Mouse (Mus musculus): Measurements from ENCODE around the gene Epb41l2.

Epb41l2 gene

GRCm38 (mm10) chr10:25499323-25500071 lies 139.9 kb downstream of the Epb41l2 start:
- DNase-seq (ENCODE audit: low spot score): no peak

GRCm38 (mm10) chr10:25503250-25503649 lies 143.7 kb downstream of the Epb41l2 start:
- DNase-seq (ENCODE audit: low spot score): no peak

GRCm38 (mm10) chr10:25513821-25514220 lies 154.2 kb downstream of the Epb41l2 start:
- no peak for DNase-seq (ENCODE audit: low spot score)

- no peak for DNase-seq (ENCODE audit: low spot score)
These were observed 160.4 kb downstream of the Epb41l2 start for GRCm38 (mm10) chr10:25519954-25520353.

GRCm38 (mm10) chr10:25520428-25520827 lies 160.8 kb downstream of the Epb41l2 start:
- DNase-seq (ENCODE audit: low spot score): no peak

GRCm38 (mm10) chr10:25523727-25524126 lies 164.1 kb downstream of the Epb41l2 start:
- DNase-seq (ENCODE audit: low spot score): no peak

- DNase-seq (ENCODE audit: low spot score): no peak
These were observed 166.6 kb downstream of the Epb41l2 start for GRCm38 (mm10) chr10:25526156-25526555.

GRCm38 (mm10) chr10:25526622-25527021 lies 167.0 kb downstream of the Epb41l2 start:
- DNase-seq (ENCODE audit: low spot score): no peak

- no peak for DNase-seq (ENCODE audit: low spot score)
These were observed 167.5 kb downstream of the Epb41l2 start for GRCm38 (mm10) chr10:25527126-25527525.

- DNase-seq (ENCODE audit: low spot score): no peak
These were observed 171.7 kb downstream of the Epb41l2 start for GRCm38 (mm10) chr10:25531335-25531734.

GRCm38 (mm10) chr10:25533105-25533504 lies 173.5 kb downstream of the Epb41l2 start:
- DNase-seq (ENCODE audit: low spot score): no peak

GRCm38 (mm10) chr10:25533513-25534246 lies 174.1 kb downstream of the Epb41l2 start:
- no peak for DNase-seq (ENCODE audit: low spot score)

GRCm38 (mm10) chr10:25534467-25534866 lies 174.9 kb downstream of the Epb41l2 start:
- no peak for DNase-seq (ENCODE audit: low spot score)

- DNase-seq (ENCODE audit: low spot score): no peak
These were observed 176.3 kb downstream of the Epb41l2 start, which contains the start of gene Smlr1 for GRCm38 (mm10) chr10:25535891-25536331. Gene Smlr1, minus strand, starts transcription at chr10:25536267.

GRCm38 (mm10) chr10:25536621-25537020 lies 177.0 kb downstream of the Epb41l2 start:
- no peak for DNase-seq (ENCODE audit: low spot score)

- DNase-seq (ENCODE audit: low spot score): no peak
These were observed 179.1 kb downstream of the Epb41l2 start for GRCm38 (mm10) chr10:25538738-25539137.

GRCm38 (mm10) chr10:25539146-25539770 lies 179.7 kb downstream of the Epb41l2 start:
- DNase-seq (ENCODE audit: low spot score): no peak

- no peak for DNase-seq (ENCODE audit: low spot score)
These were observed 180.2 kb downstream of the Epb41l2 start for GRCm38 (mm10) chr10:25539771-25540168.

GRCm38 (mm10) chr10:25541097-25541496 lies 181.5 kb downstream of the Epb41l2 start:
- DNase-seq (ENCODE audit: low spot score): no peak

- DNase-seq (ENCODE audit: low spot score): no peak
These were observed 193.3 kb downstream of the Epb41l2 start for GRCm38 (mm10) chr10:25552936-25553335.

GRCm38 (mm10) chr10:25571319-25572240 lies 212.0 kb downstream of the Epb41l2 start:
- DNase-seq (ENCODE audit: low spot score): no peak
